In the genomic region with DNA sequence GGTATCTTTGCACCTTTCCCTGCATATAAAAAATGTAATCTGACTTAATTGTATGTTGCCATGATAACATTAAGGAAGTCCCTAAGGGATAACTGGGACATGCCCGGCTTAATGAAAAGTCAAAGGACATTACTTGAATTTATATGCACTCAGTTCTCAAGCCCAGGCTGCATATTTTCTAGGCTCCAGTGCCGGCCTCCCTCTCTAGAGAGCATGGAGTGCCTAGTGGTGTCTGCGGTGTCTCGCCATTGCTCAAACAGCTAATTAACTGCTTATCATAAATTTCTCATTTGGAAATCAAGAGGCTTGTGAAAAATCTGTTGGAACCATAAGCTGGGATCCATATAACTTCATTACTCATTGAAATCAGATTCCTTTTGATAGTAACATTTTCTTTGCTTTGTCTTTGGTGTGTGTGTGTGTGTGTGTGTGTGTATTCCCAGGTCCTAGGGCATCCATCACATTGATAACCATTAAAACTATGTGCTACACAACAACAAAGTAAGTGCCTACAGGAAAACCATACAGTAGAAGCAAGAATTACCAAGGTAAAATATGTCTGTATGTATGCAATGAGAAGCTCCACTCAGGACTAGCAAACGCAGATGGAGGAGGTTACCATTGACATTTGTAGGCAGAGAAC, we compare ENCODE assay signal across 18 mouse cellular contexts.
DNase-seq lines count a peak whose midpoint lies in the region; ATAC-seq lines count a peak whose summit lies in the region.
"Had no signal": no experiment of that assay in that cellular context is flagged by ENCODE, and none has a peak within 500 bp of the region (broad histone marks: within the 10 kb centered on the region; RNA-seq: fewer than 3 reads in every experiment).

No protein-coding gene starts in this region.

- peak; percentile 49 for DNase-seq in heart, adult 11 months
- DNase-seq in hindbrain, embryonic 14.5 days (ENCODE audit: low spot score), result peak; percentile 36
- peak; percentile 64 for DNase-seq in midbrain, embryonic 14.5 days
- no peak for DNase-seq in left cerebral cortex, postnatal 36 days (ENCODE audit: low spot score in 2 of 2)
- no peak for DNase-seq in lung, postnatal 4 days
- DNase-seq in spleen, adult 18-20 months, result no peak
- DNase-seq: cerebellum, adult 2 months; cerebellum, postnatal 36 days; liver, embryonic 13.5 days; lung, embryonic 14.5 days; lung, postnatal 36 days; thymus, postnatal 25 days had no signal

- no peak overlapping the region for H3K9ac ChIP-seq in heart, embryonic 11.5 days (ENCODE audit: low read depth, low read length)
- H3K9ac ChIP-seq in hindbrain, embryonic 14.5 days, result no peak overlapping the region
- H3K9ac ChIP-seq in midbrain, embryonic 14.5 days (replicated peaks; ENCODE audit: low read length), result no peak overlapping the region
- no peak overlapping the region for H3K9ac ChIP-seq in neural tube, embryonic 15.5 days (replicated peaks)
- H3K9ac ChIP-seq: limb, embryonic 13.5 days; liver, embryonic 13.5 days; lung, embryonic 14.5 days had no signal

- no peaks in the 10 kb centered on the region for H3K9me3 ChIP-seq in heart, embryonic 11.5 days (replicated peaks; ENCODE audit: control insufficient read depth, low read length)
- no peaks in the 10 kb centered on the region for H3K9me3 ChIP-seq in hindbrain, embryonic 14.5 days (ENCODE audit: control insufficient read depth, low read length)
- H3K9me3 ChIP-seq in midbrain, embryonic 14.5 days (ENCODE audit: control insufficient read depth, low read length), result no peaks in the 10 kb centered on the region
- H3K9me3 ChIP-seq in neural tube, embryonic 15.5 days (replicated peaks), result no peaks in the 10 kb centered on the region
- H3K9me3 ChIP-seq: forebrain, embryonic 10.5 days; limb, embryonic 13.5 days; liver, embryonic 13.5 days had no signal

- intact Hi-C loops in left cerebral cortex, postnatal 36 days (cut with DNase I), result no loop called here

- no peak overlapping the region for H3K4me3 ChIP-seq in heart, embryonic 11.5 days (ENCODE audit: low read depth, low read length)
- no peak overlapping the region for H3K4me3 ChIP-seq in hindbrain, embryonic 14.5 days (replicated peaks; ENCODE audit: low read length)
- H3K4me3 ChIP-seq in midbrain, embryonic 14.5 days (replicated peaks; ENCODE audit: low read depth, low read length), result no peak overlapping the region
- H3K4me3 ChIP-seq in neural tube, embryonic 15.5 days (replicated peaks), result no peak overlapping the region
- H3K4me3 ChIP-seq: forebrain, embryonic 10.5 days; limb, embryonic 13.5 days; liver, embryonic 13.5 days had no signal

- H3K27ac ChIP-seq in heart, embryonic 11.5 days (ENCODE audit: low read depth, low read length), result no peak overlapping the region
- peak overlapping the region; percentile 60 for H3K27ac ChIP-seq in hindbrain, embryonic 14.5 days
- peak overlapping the region; percentile 52 for H3K27ac ChIP-seq in midbrain, embryonic 14.5 days (replicated peaks; ENCODE audit: low read depth, low read length)
- no peak overlapping the region for H3K27ac ChIP-seq in neural tube, embryonic 15.5 days (replicated peaks)
- H3K27ac ChIP-seq: forebrain, embryonic 10.5 days; limb, embryonic 13.5 days; liver, embryonic 13.5 days had no signal

- no peak overlapping the region for H3K4me2 ChIP-seq in heart, embryonic 11.5 days
- no peak overlapping the region for H3K4me2 ChIP-seq in hindbrain, embryonic 14.5 days (replicated peaks)
- no peak overlapping the region for H3K4me2 ChIP-seq in midbrain, embryonic 14.5 days (ENCODE audit: low read length)
- no peak overlapping the region for H3K4me2 ChIP-seq in neural tube, embryonic 15.5 days
- H3K4me2 ChIP-seq: limb, embryonic 13.5 days; liver, embryonic 13.5 days; lung, embryonic 14.5 days had no signal

- 76% methylated on average over 5 of the region's 5 CpGs for WGBS in heart, embryonic 11.5 days (ENCODE audit: insufficient replicate concordance)
- 39% methylated on average over 5 of the region's 5 CpGs for WGBS in hindbrain, embryonic 14.5 days
- WGBS in midbrain, embryonic 14.5 days, result 40% methylated on average over 5 of the region's 5 CpGs
- WGBS in neural tube, embryonic 15.5 days, result 44% methylated on average over 5 of the region's 5 CpGs

- no peaks in the 10 kb centered on the region for H3K27me3 ChIP-seq in heart, embryonic 11.5 days (ENCODE audit: control insufficient read depth, insufficient read depth, low read length)
- H3K27me3 ChIP-seq in hindbrain, embryonic 14.5 days (ENCODE audit: control insufficient read depth, insufficient read depth, low read length), result no peaks in the 10 kb centered on the region
- H3K27me3 ChIP-seq in midbrain, embryonic 14.5 days (ENCODE audit: control insufficient read depth, insufficient read depth, low read length), result no peaks in the 10 kb centered on the region
- no peaks in the 10 kb centered on the region for H3K27me3 ChIP-seq in neural tube, embryonic 15.5 days (replicated peaks)
- H3K27me3 ChIP-seq: limb, embryonic 13.5 days; liver, embryonic 13.5 days had no signal

- ATAC-seq in heart, embryonic 11.5 days (replicated peaks; ENCODE audit: insufficient number of reproducible peaks, low FRiP score, low TSS enrichment), result no peak
- peak; percentile 73; the same call in 1 of the 2 replicates for ATAC-seq in hindbrain, embryonic 14.5 days (ENCODE audit: low FRiP score)
- ATAC-seq in midbrain, embryonic 14.5 days (ENCODE audit: low FRiP score, low TSS enrichment), result peak; percentile 67; the same call in 1 of the 2 replicates
- ATAC-seq in neural tube, embryonic 15.5 days (ENCODE audit: low FRiP score), result peak; percentile 66
- ATAC-seq: intestine, postnatal 0 days had no signal

- H3K36me3 ChIP-seq in heart, embryonic 11.5 days (ENCODE audit: control insufficient read depth, insufficient read depth, low read length), result no peaks in the 10 kb centered on the region
- no peaks in the 10 kb centered on the region for H3K36me3 ChIP-seq in hindbrain, embryonic 14.5 days (replicated peaks; ENCODE audit: control insufficient read depth, insufficient read depth)
- no peaks in the 10 kb centered on the region for H3K36me3 ChIP-seq in midbrain, embryonic 14.5 days (ENCODE audit: control insufficient read depth, insufficient read depth, low read length)
- H3K36me3 ChIP-seq in neural tube, embryonic 15.5 days, result no peaks in the 10 kb centered on the region
- H3K36me3 ChIP-seq: forebrain, embryonic 10.5 days; G1E; limb, embryonic 13.5 days; liver, embryonic 13.5 days had no signal

- no peaks in the 10 kb centered on the region for H3K4me1 ChIP-seq in heart, embryonic 11.5 days (ENCODE audit: control insufficient read depth, insufficient read depth, low read length)
- H3K4me1 ChIP-seq in hindbrain, embryonic 14.5 days (replicated peaks; ENCODE audit: control insufficient read depth, insufficient read depth, low read length), result 0 out of 2 replicates have a peak, but pooled peaks cover 8% of the 10 kb centered on the region
- H3K4me1 ChIP-seq in midbrain, embryonic 14.5 days (ENCODE audit: control insufficient read depth, insufficient read depth, low read length), result 0 out of 2 replicates have a peak, but pooled peaks cover 4% of the 10 kb centered on the region
- no peaks in the 10 kb centered on the region; the same call in 1 of the 2 replicates for H3K4me1 ChIP-seq in neural tube, embryonic 15.5 days
- H3K4me1 ChIP-seq: forebrain, embryonic 10.5 days; limb, embryonic 13.5 days; liver, embryonic 13.5 days had no signal

Comparison
In these comparisons a context has a peak if more than half of its experiments do, and no peak if none do; other contexts are left out.
1. DNase-seq: peak in heart, adult 11 months (single experiment), hindbrain, embryonic 14.5 days (single experiment) and midbrain, embryonic 14.5 days (single experiment); none in left cerebral cortex, postnatal 36 days (0 of 2), lung, postnatal 4 days (0 of 2) and spleen, adult 18-20 months (0 of 2).
2. H3K27ac ChIP-seq: peak in hindbrain, embryonic 14.5 days (single experiment) and midbrain, embryonic 14.5 days (single experiment); none in heart, embryonic 11.5 days (single experiment) and neural tube, embryonic 15.5 days (single experiment).